Mouse (Mus musculus) midbrain, embryonic 14.5 days (tissue): ENCODE data around the gene Kansl1l. TPM values are rescaled to one million over a fixed set of nuclear protein-coding genes. Genes with fewer than 3 reads are reported as not detected.

Experiments
- ATAC-seq: fragments of 200-750 bp; cut with Nextera tagmentation; 2 replicates; pipeline ENCODE4 v1.8.0; 2017; ENCODE audit warnings: moderate number of reproducible peaks, moderate library complexity; ENCODE audit not compliant: low FRiP score, low TSS enrichment
- DNase-seq: peaks from one replicate; pipeline ENCODE4 v3.0.0-alpha.2; 2015
- H3K27ac ChIP-seq: fragments of 300-500 bp; sonication (generic); replicated peaks from 2 replicates; pipeline ENCODE4 v1.5.1; 2014; ENCODE audit warnings: mild to moderate bottlenecking, low read depth, low read length, moderate library complexity
- H3K27me3 ChIP-seq: fragments of 300-500 bp; sonication (generic); 2 replicates; pipeline ENCODE4 v1.6.1; 2014; ENCODE audit warnings: low read length, control low read depth, mixed read lengths; ENCODE audit not compliant: control insufficient read depth, insufficient read depth
- H3K36me3 ChIP-seq: fragments of 300-500 bp; sonication (generic); 2 replicates; pipeline ENCODE4 v1.6.1; 2014; ENCODE audit warnings: low read length, control low read depth; ENCODE audit not compliant: control insufficient read depth, insufficient read depth
- H3K4me1 ChIP-seq: fragments of 300-500 bp; sonication (generic); 2 replicates; pipeline ENCODE4 v1.6.1; 2014; ENCODE audit warnings: mild to moderate bottlenecking, antibody characterized with exemption, low read length, control low read depth; ENCODE audit not compliant: control insufficient read depth, insufficient read depth
- H3K4me2 ChIP-seq: fragments of 300-500 bp; sonication (generic); 2 replicates; pipeline ENCODE4 v1.6.1; 2014; ENCODE audit warnings: mild to moderate bottlenecking, low read length, moderate library complexity
- H3K4me3 ChIP-seq: fragments of 300-500 bp; sonication (generic); replicated peaks from 2 replicates; pipeline ENCODE4 v1.5.1; 2014; ENCODE audit warnings: low read depth, low read length
- H3K9ac ChIP-seq: fragments of 300-500 bp; sonication (generic); replicated peaks from 2 replicates; pipeline ENCODE4 v1.6.1; 2014; ENCODE audit warnings: mild to moderate bottlenecking, low read length, moderate library complexity
- H3K9me3 ChIP-seq: fragments of 300-500 bp; sonication (generic); 2 replicates; pipeline ENCODE4 v1.6.1; 2016; ENCODE audit warnings: low read length, control low read depth, mixed read lengths; ENCODE audit not compliant: control insufficient read depth
- WGBS: fragments of 180-500 bp; shearing (Covaris S2); extraction: QIAGEN DNeasy Blood & Tissue Kit; methylation state at CpG from one replicate; pipeline ENCODE4 v1.1.7; 2014; 5-methylcytosine and 5-hydroxymethylcytosine counted together
- polyA plus RNA-seq: library from polyadenylated mRNA; unstranded; fragments of >200 nt; fragmentation: Nextera tagmentation; extraction: Ambion mirVana; gene quantifications from 2 replicates; pipeline ENCODE4 v1.2.1, GENCODE M21; 2014

Gene Kansl1l
- polyA plus RNA-seq, 1 experiment from 2014 or later: 13.9 TPM

- no peaks in the 10 kb centered on the region for H3K27me3 ChIP-seq
- no peak for ATAC-seq
- no peak overlapping the region for H3K9ac ChIP-seq
- no peak overlapping the region for H3K4me3 ChIP-seq
- WGBS: 58% methylated on average over 9 of the region's 9 CpGs
- no peaks in the 10 kb centered on the region for H3K36me3 ChIP-seq
- H3K4me2 ChIP-seq: no peak overlapping the region
- H3K9me3 ChIP-seq: no peaks in the 10 kb centered on the region
- peak; percentile 49 for DNase-seq
- H3K4me1 ChIP-seq: 0 out of 2 replicates have a peak, but pooled peaks cover 5% of the 10 kb centered on the region
- H3K27ac ChIP-seq: 0 out of 2 replicates have a peak overlapping the region, but pooled peaks have one; percentile 43
Observed at GRCm38 (mm10) chr1:66829400-66830080, 12.2 kb upstream of the Kansl1l start.

- peaks cover 12% of the 10 kb centered on the region for H3K4me1 ChIP-seq
- DNase-seq (no peak), ATAC-seq (no peak)
- no peak overlapping the region for H3K27ac ChIP-seq
- 79% methylated on average over 9 of the region's 9 CpGs for WGBS
- no peak overlapping the region for H3K4me3 ChIP-seq
- H3K27me3 ChIP-seq: no peaks in the 10 kb centered on the region
- H3K9ac ChIP-seq: no peak overlapping the region
- H3K9me3 ChIP-seq: no peaks in the 10 kb centered on the region
- H3K4me2 ChIP-seq: no peak overlapping the region
- no peaks in the 10 kb centered on the region for H3K36me3 ChIP-seq
Observed at GRCm38 (mm10) chr1:66821966-66822365, 4.6 kb upstream of the Kansl1l start.

DNA sequence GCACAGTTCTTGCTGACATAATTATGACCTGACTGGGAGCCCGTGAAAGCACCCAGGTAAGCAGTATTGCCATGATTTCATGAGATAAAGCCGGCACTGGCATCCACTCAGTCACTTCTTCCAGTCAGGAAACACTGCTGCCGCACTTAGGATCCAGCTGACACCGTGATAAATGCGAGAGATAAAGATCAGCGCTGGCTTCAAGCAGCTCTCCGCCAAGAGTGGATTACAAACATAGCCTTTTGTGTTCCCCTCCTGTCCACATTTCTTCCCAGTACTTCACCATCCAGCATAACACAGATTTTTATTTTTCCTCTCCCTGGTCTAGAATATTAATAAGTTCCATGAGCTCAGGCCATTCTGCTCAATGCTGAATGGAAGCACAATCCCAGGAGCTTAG, 2.9 kb upstream of the Kansl1l start:
- ATAC-seq (no peak), DNase-seq (peak; percentile 63)
- no peak overlapping the region for H3K9ac ChIP-seq
- no peaks in the 10 kb centered on the region for H3K36me3 ChIP-seq
- H3K27me3 ChIP-seq: no peaks in the 10 kb centered on the region
- no peak overlapping the region for H3K4me3 ChIP-seq
- peaks cover 17% of the 10 kb centered on the region for H3K4me1 ChIP-seq
- no peak overlapping the region for H3K27ac ChIP-seq
- H3K4me2 ChIP-seq: peak overlapping the region; percentile 37
- 11% methylated on average over 7 of the region's 7 CpGs for WGBS
- no peaks in the 10 kb centered on the region for H3K9me3 ChIP-seq

- peak overlapping the region; percentile 99 for H3K27ac ChIP-seq
- no peak; the same call in 1 of the 2 replicates for ATAC-seq
- H3K9ac ChIP-seq: peak overlapping the region; percentile 95
- peaks cover 25% of the 10 kb centered on the region for H3K4me1 ChIP-seq
- H3K36me3 ChIP-seq: no peaks in the 10 kb centered on the region
- peak overlapping the region; percentile 83 for H3K4me2 ChIP-seq
- no peaks in the 10 kb centered on the region for H3K9me3 ChIP-seq
- WGBS: under 1% methylated on average over 20 of the region's 20 CpGs
- peak overlapping the region; percentile 86 for H3K4me3 ChIP-seq
- DNase-seq: no peak
- no peaks in the 10 kb centered on the region for H3K27me3 ChIP-seq
Observed at GRCm38 (mm10) chr1:66817865-66818315, 528 bp upstream of the Kansl1l start.

DNA sequence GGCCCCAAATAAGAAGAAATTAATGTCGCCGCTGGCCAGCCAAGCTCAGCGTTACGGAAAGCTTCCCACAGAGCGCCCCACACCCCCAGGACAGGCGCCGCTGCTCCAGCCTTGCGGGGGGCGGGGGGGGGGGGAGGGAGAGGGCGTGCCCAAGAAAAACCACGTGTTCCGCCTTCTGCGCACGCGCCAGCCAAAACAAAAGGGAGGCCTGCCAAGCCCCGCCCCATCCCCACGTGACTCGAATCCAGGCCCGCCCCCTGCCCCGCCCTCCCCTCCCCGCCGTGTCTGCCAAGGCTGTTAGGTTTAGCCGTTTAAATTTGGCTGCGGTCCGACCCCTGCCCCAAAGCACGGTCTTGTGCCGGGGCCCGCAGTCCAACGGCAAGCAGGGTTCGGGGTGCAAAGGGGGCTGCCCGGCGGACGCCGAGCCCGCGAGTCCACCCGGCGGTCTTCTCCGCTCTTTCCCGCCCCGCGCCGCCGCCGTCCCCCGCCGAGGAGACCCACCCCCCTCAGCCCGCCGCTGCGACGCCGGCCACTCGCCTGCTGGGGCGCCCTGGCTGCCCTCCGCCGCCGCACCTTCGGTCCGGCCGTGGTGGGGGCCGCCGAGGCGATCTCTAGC, 417 bp downstream of the Kansl1l start:
- Histone ChIP-seq H3K4me2 (peak overlapping the region; percentile 84), H3K36me3 (no peaks in the 10 kb centered on the region), H3K27ac (peak overlapping the region; percentile 99), H3K27me3 (no peaks in the 10 kb centered on the region), H3K4me1 (peaks cover 25% of the 10 kb centered on the region), H3K9ac (peak overlapping the region; percentile 95), H3K4me3 (peak overlapping the region; percentile 86), H3K9me3 (no peaks in the 10 kb centered on the region)
- WGBS: under 1% methylated on average over 57 of the region's 63 CpGs
- peak; percentile 97 for DNase-seq
- ATAC-seq: peak; percentile 89

DNA sequence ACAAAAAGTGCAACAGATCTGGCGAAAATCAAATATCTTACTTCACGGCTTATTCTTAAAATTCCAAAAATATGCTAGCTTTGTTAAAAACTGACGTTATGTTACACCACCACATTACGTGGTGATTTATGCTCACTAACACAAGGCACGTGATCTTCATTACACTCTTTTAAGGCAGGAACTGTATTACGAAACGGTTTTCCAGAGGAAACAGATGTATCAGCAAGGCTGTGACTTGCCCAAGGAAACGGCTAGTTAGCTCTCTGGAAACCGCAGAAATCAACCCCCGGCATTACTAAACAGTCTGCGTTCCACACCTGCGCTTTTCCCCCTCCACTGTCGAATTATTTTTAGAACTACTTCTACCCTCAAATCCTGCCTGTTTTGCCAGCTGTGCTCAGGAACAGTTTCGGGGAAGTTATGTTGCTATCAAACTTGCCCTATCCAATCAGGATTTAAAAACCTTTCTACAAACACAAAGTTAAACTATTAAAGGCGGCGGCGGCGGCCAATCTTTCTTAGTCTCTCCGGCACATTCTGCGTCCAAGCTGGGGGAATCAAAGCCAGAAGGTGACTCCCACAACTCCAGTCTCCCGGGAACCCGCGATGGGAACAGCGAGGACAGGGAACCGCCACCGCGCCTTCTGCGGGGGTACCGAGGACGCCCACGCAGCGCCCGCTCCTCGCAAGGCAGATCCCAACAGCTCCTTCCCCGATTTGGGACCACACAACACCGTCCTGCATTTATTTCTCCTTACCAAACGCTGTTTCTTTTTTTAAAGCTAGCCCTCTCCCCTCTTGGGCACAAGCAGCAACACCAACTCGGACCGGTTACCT, 1.2 kb downstream of the Kansl1l start:
- no peak; the same call in 1 of the 2 replicates for ATAC-seq

GRCm38 (mm10) chr1:66814756-66815155, 2.6 kb downstream of the Kansl1l start:
- H3K27me3 ChIP-seq: no peaks in the 10 kb centered on the region

More for the DNA sequence above, 1.2 kb downstream of the Kansl1l start:
- Histone ChIP-seq H3K9ac (peak overlapping the region; percentile 95), H3K9me3 (no peaks in the 10 kb centered on the region), H3K4me2 (peak overlapping the region; percentile 84), H3K4me3 (peak overlapping the region; percentile 86), H3K27me3 (no peaks in the 10 kb centered on the region), H3K4me1 (peaks cover 25% of the 10 kb centered on the region), H3K36me3 (no peaks in the 10 kb centered on the region), H3K27ac (peak overlapping the region; percentile 99)
- DNase-seq: peak; percentile 75
- WGBS: 1% methylated on average over 39 of the region's 39 CpGs

GRCm38 (mm10) chr1:66813191-66813590, 4.2 kb downstream of the Kansl1l start:
- Histone ChIP-seq H3K4me1 (peaks cover 14% of the 10 kb centered on the region; the same call in 1 of the 2 replicates), H3K4me3 (no peak overlapping the region), H3K9ac (no peak overlapping the region), H3K36me3 (no peaks in the 10 kb centered on the region), H3K4me2 (no peak overlapping the region), H3K9me3 (no peaks in the 10 kb centered on the region), H3K27me3 (no peaks in the 10 kb centered on the region), H3K27ac (no peak overlapping the region)
- WGBS: 95% methylated on average over 1 of the region's 1 CpGs
- no peak for ATAC-seq
- no peak for DNase-seq

More at GRCm38 (mm10) chr1:66814756-66815155, 2.6 kb downstream of the Kansl1l start:
- Histone ChIP-seq H3K9ac (no peak overlapping the region), H3K4me2 (peak overlapping the region; percentile 84), H3K9me3 (no peaks in the 10 kb centered on the region), H3K4me3 (no peak overlapping the region), H3K4me1 (peaks cover 14% of the 10 kb centered on the region; the same call in 1 of the 2 replicates), H3K36me3 (no peaks in the 10 kb centered on the region), H3K27ac (no peak overlapping the region)
- WGBS: 73% methylated on average over 8 of the region's 8 CpGs
- no peak for DNase-seq
- no peak for ATAC-seq
